Mouse (Mus musculus): Measurements from ENCODE around the gene Kifap3.
A peak's percentile ranks its signal among the peaks of the same experiment; 100 is the strongest.

Gene Kifap3

DNA sequence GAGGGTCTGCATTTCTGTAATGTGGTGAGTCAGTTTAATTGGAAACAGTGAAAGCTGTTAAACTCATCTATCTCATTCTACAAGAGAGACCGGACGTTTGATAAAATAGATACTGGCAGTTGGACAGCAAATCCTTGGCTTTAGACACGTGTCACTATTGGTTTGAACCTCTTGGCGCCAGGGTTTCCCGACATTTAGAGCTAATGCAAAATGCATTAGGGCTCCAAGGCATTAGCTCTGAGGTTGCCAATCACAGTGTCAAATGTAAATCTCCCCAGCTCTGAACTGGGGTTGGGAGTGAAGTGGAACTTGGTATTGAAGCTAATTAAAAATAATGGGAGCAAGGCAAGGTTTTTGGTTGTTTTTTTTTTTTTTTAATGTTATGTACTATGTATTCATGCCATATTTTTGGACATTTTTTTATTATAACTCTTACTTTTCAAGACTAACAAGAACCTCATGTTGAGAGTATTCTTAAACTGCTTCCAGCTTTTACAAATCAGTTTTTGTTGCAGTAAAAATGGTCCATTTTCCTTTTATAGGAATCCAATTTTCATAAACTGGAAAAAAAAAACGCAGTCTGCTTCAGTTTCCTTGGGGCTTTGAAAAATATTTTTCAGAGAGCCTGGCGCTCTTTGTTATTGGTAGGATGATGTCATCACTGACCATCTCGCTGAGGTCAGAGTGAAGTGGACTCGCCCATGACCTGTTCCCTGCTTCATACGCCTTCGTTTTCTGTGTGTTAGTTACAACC is 114.6 kb downstream of the Kifap3 start:
- no peak for DNase-seq (ENCODE audit: low spot score)

DNA sequence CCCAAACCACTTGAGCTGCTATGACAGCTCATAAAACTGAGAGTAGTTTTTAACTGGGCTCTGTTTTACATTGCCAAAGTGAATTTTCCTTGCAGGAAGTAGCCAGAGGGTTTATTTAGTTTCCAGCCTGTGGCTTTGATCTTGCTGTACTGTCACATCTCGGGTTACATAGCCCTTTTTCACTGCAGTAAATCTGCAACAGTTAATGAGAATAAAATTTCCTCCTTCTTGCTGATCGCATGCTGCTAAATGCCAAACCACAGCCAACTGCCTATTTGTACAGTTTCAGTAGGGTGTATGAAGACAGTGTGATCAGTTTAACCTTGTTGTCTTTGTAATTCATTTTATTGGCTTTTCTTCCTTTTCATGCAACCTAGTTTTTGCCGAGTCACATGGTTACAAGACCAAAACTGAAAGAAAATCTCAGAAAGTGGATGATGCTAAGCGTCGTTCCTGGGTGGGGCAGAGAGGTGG is 118.9 kb downstream of the Kifap3 start:
- no peak for DNase-seq (ENCODE audit: low spot score)

DNA sequence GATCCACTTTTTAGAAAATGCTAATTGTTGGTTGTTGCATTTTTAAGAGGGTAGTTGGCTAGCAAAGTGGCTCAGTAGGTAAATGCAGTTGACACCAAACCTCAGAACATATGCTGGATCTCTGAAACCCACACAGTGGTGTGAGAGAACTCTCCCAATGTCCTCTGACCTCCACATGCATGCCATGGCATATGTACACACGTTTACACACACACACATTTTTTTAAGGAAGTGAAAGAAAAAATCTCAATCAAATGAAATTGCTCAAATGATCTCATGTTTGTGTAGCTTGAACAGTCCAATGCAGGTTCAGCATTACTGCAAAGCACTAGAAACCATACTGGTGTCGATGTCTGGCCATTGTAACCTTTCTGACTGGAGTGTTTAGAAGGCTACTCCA is 120.2 kb downstream of the Kifap3 start:
- DNase-seq (ENCODE audit: low spot score), result no peak

DNA sequence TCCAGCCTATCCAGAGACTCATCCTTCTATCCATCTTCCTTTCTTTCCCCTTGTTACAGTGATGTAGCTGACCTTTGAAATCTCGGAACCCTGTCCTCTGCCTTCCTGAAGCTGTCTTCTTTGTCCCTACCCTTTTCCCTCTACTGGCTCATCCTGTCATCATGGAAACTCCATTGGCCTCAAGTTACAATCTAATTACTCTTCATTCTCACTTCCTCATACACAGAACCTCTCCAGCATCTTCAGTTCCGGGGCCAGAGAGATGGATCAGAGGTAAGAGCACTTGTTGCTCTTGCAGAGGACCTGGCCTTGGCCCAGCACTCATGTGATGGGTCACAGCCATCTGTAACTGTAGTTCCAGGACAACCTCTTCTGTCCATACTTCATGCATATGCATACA is 120.8 kb downstream of the Kifap3 start:
- no peak for DNase-seq (ENCODE audit: low spot score)

DNA sequence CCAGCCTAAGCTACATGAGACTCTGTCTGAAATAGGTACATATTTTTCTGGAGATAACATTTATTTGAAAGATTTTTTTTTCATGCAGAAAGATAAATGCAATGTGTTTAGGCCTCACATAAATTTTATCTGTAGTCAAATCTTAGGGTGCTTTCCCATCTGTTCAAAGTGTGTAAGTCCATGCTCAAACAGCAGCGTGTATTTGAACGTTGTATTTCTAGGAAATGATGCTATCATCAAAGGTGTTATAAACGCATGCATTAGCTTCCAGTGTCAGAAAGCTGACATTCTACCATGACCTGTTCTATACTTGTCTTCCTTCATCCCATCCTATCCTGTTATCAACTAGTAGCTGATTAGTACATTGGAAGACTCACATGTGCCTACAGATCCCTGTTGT is 124.0 kb downstream of the Kifap3 start:
- no peak for DNase-seq (ENCODE audit: low spot score)

DNA sequence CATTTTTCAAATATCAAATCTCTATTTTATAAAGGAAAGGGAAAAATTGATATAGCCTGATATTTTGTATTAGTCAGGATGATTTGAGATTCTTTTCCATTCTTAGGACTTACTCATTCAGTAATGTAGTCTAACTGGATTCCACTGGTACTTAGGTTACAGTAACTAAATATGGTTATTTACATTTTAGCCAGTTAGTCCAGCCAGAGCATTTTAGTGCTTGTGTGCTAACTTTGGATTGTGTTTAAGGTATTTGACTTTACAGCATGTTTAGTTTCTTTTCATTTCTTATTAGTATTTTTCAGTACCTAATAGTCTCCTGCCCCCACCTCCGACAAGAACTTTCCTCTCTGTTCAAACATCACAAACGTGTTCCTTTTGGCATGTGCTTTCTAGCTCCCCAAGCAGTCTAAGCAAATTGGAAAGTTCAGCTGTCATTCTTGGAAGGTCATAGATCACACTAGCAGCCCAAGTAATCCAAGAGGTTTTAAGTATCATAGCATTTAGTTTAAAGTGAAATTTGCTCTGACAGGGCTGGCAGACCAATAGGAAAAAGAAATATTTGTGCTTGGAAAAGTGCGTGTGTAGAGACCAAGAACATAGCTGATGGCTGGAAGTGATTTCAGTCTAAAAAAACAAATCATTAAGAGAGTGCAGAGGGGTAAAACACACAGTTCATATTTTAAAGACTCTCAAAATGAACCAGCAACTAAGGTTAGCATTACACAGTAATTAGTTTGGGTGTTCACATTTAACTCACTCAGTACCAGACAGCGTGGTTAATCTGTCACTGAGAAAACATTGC is 127.8 kb downstream of the Kifap3 start:
- no peak for DNase-seq (ENCODE audit: low spot score)

DNA sequence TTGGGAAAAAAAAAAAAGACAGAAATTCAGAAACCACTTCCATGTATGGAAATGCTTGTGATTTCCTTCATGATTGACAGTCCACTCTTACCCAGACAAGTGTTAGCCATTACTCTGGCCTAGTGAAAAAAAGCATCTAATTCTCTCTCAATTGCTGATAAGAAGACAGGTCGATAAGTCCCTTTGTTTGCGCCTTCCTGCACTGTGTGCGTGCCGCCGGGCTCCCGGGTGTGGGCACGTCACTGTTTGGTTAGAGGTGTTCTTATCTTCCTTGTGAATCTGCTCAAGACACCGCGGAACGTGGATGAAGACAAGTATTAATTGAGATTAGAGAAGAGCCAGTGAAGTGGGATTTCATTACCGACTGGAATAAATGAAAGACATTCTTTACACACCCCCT is 129.0 kb downstream of the Kifap3 start:
- DNase-seq (ENCODE audit: low spot score), result no peak

DNA sequence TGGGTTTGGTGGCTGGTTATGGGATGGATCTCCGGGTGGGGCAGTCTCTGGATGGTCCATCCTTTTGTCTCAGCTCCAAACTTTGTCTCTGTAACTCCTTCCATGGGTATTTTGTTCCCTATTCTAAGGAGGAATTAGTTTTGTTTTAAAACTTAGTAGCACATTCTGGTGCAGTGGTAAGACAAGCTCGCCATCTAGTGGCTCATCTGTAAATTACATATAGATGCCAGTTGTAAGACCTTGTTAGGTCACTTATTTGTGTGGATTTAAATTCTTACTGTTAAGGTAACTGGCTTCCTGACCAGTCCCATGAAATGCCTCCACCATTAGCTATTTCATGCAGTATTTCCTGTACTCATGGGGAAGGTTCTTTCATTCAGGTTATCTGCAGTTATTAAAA is 131.0 kb downstream of the Kifap3 start:
- peak; percentile 48 for DNase-seq (ENCODE audit: low spot score)

DNA sequence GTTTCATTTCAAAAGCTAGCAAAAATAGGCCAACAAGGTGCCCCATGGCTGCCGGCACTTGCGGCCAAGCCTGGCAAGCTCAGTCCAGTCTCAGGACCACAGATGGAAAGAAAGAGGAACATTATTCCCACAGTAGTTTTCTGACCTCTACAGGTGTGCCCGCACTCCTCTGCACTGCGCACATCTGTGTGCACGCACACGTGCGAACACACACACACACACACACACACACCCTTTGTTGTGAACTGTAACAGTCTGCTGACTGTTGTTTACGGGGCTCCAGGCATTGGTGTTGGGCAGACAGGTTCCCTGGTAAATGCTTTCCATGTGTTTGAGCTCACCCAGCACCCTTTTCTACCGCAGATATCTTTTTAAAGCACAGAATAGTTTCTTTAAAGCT is 131.4 kb downstream of the Kifap3 start:
- no peak for DNase-seq (ENCODE audit: low spot score)

DNA sequence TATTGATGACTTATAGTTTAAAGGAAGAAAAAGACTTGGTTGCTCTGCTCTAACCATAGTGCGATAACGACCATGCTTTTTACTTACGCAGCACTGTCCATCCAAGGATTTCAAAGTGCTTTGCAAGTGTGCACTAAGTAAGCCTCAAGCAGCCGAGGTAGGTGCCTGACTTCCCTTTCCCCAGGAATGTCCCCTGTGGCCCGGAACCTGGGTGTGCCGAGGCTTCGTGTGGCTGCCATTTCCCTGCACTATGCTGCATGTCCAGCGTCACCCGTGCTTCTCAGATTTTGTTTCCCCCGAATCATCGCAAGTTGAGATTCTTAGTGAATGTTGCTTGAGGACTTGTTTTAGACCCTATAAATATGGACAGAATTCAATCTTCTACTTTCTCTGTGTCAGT is 132.6 kb downstream of the Kifap3 start:
- no peak for DNase-seq (ENCODE audit: low spot score)

DNA sequence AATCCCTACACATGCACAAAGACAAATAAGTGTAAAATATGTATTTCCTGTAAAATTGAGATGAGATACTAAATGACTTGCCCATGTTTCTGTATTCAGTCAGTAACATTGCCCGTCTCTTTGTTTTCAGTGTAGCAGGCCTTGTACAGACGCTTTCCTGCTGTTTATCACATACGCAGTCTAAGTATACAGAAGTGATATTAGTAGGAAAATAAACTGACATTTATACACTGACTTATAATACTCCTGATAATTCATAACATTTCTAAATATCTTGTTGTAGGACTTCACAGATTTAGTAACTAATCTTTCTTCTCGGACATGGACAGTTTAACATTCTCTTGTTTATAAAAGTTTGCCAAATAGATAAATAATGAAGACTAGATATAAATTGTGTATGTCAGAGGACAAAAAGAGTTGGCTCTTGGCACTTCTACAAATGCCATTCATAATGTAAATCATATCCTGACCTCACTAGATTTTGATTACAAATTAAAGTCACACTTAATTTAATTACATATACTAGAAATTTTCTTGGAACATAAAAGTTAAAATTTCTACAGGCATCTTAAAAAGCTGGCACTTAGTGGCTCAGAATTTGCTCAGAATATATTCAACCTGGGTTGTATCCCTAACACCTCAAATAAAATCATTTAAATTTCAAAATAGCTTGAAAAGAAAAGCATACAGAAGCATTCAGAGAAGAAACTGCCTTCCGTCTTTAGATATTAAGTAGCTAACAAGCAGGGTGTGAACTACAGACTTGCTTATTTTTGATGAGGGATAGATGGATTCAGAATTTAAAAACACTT is 138.2 kb downstream of the Kifap3 start:
- no peak for DNase-seq (ENCODE audit: low spot score)

DNA sequence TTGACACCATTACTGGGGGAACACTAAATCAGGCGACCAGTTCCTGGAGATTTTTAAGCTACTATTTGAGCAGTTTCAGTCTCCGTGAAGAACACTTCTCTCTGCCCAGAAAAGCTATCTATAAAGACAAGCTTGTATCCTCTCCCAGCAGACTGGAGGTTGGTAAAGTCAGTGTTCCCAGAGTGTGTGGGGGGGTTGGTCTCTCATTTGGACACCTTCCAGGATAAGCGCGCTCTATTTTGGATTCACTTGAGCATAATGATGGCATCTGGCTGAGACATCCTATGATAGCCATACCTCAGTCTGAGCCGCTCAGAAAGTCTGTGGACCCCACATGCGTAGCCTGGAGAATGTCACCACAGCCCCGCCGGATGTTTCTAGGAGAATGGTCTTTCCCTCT is 144.7 kb downstream of the Kifap3 start:
- no peak for DNase-seq (ENCODE audit: low spot score)

DNA sequence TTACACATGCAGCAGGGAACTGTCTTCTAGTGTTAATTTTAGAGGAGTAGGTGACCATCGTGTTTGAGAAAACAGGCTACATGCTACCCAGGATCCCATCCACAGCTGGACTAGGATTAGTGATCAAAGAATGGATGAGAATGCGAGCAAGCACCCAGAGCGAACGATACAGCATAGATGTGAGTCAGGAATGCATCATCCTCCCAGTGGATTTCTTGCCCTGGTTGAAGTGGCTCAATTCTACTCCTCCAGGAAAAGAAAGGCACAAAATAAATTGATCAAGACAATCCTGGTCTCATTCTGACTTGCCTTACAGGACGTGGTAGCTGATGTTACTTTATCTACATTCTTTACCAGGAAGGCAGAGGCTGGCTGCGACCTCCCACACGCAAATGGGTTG is 149.5 kb downstream of the Kifap3 start, which contains the start of gene Scyl3:
Gene Scyl3 (plus strand): TSS at position 255 of the 400 bp plus-strand sequence.
- no peak for DNase-seq (ENCODE audit: low spot score)

DNA sequence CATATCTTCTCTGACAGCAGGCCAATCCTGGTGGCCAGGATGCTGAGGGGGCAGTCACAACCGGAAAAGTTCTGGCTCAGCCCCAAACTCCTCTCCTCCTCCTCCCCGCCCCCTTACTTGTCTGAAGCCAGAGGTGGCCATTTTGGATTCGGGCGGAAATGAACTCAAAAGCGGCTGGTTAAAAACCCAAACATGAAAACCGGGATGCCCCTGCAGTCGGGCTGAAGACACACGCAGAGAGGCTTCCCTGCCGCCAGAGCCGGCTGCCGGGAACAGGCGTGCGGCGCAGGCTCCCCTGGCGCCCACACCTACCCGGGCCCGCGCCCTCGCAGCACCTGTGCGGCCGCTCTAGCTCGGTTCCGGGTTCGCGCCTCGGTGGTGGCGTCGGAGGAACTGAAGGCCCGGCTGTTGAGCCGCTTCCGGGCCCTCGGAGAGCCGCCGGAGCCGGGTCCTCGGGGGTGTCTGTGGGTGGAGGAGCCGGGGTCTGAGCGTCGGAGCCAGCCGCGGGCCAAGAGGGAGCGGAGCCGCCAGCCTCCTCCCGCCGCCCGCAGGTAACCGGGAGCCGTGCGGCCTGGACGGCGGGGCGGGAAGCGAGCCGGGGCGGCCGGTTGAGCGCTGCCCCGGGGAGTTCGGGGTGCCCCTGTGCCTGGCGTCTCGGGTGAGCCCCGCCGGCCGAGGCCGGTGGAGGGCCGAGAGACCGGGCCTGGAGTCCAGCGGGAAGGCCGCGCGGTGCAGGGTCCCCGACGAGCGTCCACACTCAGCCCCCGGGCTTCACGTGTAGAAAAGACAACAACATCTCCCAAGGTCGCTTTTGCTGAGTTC is 150.5 kb downstream of the Kifap3 start:
- DNase-seq (ENCODE audit: low spot score), result peak; percentile 90

DNA sequence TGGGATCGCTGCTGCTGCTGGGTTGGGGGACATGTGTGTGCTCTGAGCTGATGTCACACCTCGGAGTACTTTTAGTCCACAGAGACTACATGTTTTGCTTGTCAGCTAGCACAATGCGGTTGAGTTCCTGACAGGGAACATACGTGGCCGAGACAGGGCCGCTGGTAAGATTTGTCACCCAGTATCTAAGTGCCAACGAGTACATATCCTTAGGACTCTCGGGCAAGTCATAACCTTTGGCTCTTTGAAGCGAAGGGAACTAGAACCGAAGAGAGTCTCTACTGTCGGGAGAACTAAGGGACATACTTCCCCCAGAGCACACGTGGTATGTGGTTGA is 151.0 kb downstream of the Kifap3 start:
- no peak for DNase-seq (ENCODE audit: low spot score)

DNA sequence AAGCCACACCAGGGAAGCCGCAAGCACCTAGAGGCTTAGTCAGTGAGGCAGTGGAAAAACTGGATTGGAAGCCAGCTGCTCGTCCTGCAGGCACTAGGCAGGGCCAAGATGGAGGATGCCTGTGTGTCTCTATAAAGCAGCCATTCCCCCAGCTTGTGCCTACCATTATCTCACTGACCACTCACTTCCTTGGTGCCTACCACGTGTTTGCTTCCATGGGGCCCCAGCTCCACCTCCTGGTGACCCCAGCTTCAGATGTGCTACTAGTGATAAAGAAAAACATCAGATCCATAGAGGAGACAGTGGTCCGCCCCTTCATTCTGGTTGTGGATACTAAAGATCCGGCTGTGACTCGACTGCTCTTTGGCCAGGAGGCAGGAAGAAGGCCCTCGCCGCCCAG is 152.4 kb downstream of the Kifap3 start:
- DNase-seq (ENCODE audit: low spot score), result no peak

DNA sequence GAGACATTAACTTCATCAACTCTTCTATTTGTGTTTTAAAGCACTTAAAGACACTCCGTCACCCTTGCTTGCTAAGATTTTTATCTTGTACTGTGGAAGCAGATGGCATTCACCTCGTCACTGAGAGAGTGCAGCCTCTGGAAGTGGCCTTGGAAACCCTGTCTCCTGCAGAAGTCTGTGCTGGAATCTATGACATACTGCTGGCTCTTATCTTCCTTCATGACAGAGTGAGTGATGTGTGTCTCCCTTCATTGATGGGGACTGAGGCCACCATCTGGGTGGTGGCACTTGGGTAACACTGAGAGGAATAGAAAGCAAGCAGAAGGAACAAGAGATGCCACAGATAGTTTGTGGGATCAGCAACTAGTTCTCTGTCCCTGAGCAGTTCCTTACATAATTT is 155.2 kb downstream of the Kifap3 start:
- no peak for DNase-seq (ENCODE audit: low spot score)

DNA sequence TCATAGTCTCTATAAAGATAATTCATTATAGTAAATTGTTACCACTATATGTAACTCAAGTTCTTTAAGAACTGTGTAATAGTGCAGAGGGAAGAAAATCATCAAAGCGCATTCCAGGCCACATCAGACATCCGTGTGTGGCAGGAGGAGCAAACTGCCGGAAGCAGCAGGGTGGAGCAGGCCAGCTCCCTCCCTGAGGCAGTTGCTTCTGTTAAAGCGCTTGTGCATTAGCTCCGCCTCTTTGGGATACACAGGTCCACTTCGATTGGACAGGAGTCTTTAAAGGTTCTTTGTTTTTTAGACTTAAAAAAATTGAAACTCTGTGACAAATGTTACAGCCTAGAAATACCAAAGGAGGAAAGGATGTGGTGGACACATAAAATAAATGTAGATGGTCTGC is 162.7 kb downstream of the Kifap3 start:
- no peak for DNase-seq (ENCODE audit: low spot score)

DNA sequence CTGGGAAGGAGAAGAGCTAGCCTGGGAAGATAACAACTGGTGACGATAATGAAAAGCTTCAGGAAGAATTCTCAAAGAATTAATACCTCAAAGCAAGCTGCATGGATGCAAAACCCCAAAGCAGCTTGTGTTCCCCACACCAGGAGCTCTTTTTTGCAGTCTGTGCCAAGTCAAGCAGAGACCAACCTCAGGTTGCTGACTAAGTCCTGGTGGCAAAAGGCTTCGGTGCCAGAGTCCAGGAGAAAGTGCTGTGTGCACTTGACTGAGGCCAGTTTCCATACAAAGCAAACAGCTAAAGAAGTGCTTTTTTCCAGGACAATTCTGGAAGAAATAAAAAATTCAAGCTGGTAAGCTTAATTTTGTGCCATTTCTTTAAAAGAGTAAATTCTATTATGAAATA is 174.0 kb downstream of the Kifap3 start:
- no peak for DNase-seq (ENCODE audit: low spot score)

DNA sequence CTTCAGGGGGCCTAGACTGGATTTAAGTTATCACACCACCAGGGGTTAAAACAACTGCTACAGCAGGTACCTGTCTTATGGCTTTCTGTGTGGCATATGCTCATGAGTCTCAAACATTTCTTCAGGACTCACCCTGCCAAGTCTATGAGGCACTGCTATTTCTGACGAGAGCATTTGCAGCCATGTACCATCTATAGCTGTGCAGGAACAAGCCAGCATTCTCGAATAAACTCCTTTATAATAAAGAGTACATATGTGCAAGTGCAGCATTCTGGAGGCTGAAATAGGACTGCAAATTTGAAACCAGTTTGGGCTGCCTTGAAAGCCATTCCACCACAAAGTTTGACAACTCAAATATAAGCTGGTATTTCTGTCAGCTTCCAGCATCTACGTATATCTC is 178.7 kb downstream of the Kifap3 start:
- DNase-seq (ENCODE audit: low spot score), result no peak

DNA sequence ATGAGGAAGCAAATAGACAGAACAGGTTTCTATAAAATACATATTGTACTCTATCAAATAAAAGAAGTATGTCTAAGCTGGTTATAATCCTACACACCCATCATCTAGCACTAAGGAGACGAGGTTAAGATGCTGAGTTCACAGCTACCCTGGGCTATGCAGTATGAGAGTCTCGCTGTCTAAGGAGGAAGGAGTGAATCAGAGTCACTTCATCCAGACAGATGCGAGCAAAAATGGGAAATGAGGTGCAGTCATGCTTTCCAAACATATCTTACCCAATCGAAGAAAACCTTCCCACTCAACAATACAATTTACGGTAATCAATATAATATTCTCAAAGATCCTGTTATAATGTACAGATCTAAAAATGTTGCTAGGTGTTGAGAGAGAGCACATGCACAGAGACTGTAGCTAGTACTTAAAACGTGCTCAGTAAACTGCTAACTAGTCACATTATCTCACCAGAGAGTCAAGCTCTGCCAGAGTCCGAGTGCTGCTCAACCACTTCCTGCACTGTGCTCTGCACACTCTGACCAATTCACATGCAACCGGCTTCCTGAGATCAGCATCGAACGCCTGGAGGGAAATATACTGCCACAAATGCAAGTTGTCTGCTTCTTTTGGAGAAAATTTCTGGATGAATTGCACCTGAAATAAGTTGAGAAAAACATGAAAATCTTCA is 184.8 kb downstream of the Kifap3 start:
- no peak for DNase-seq (ENCODE audit: low spot score)

All from layer of hippocampus, adult 11-12 months (tissue).